Mouse (Mus musculus): ENCODE measurements at regions not wholly inside any gene's neighbourhood (a gene's known extent, or its start where the extent isn't known, plus 50 kb on each side); places are given as distances from the start of the nearest gene placed in this dataset.

DNA sequence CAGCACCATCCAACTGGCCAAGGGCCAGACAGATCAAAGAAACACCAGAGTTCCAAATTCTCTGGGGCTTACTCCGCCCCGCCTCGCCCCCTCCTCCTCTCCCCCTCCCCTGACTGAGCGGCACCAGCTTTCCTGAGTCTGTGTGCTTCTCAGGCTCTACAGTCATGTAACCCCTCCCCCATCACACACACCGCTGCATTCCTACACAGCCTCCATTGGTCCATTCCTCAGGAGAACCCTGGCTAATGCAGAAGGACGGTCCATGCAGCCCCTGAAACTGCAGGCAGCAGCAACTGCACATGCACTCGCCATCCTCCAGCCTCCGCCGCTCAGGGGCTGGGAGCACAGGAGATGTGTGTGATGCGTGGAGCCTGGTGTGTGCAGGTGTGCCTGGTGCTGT lies 90.6 kb upstream of the Slc22a12 start:
- TF ChIP-seq CTCF (IDR thresholded peaks at IDR 0.05; ENCODE audit: low read depth, low read length) (no peak), POLR2A (IDR thresholded peaks at IDR 0.05; ENCODE audit: borderline replicate concordance, low read depth, low read length) (no peak)

All from bone marrow macrophage, adult 2 months (primary cell).